Mouse (Mus musculus) MEL (cell line): ENCODE data around the gene Mrpl35.
"Not testable (repeated sequence)": the region's sequence is repeated elsewhere in the genome, so short reads cannot be mapped to it uniquely, and the experiment has no call there.

Experiments
- KAT2A ChIP-seq: conservative IDR thresholded peaks from 2 replicates; pipeline ENCODE4 v1.6.1; 2012; ENCODE audit warnings: low read depth, low read length, improper control_type of control experiment, inconsistent platforms
- NELFE ChIP-seq: IDR thresholded peaks from 2 replicates; pipeline ENCODE4 v1.6.1; 2011; ENCODE audit warnings: low read depth, low read length, improper control_type of control experiment

GRCm38 (mm10) chr6:71846906-71847305 is 20.1 kb upstream of the Mrpl35 start:
- TF ChIP-seq NELFE, KAT2A: not testable (repeated sequence)
